Mouse (Mus musculus): ENCODE results near the gene Nfix. TPM values are rescaled to one million over a fixed set of nuclear protein-coding genes. Genes with fewer than 3 reads are reported as not detected.
A peak's percentile ranks its signal among the peaks of the same experiment; 100 is the strongest.

Gene Nfix
- polyA plus RNA-seq, 1 experiment: 74.6 TPM

- Histone ChIP-seq H3K27ac (replicated peaks; ENCODE audit: low read depth, low read length) (no peak overlapping the region), H3K4me1 (ENCODE audit: control insufficient read depth, insufficient read depth, insufficient read length, low read length) (0 out of 2 replicates have a peak, but pooled peaks cover 3% of the 10 kb centered on the region), H3K4me3 (ENCODE audit: insufficient read depth, low read depth, low read length) (no peak overlapping the region)
Observed at GRCm38 (mm10) chr8:84814555-84815441, 14.7 kb upstream of the Nfix start.

- Histone ChIP-seq H3K4me3 (ENCODE audit: insufficient read depth, low read depth, low read length) (no peak overlapping the region), H3K27ac (replicated peaks; ENCODE audit: low read depth, low read length) (no peak overlapping the region), H3K4me1 (ENCODE audit: control insufficient read depth, insufficient read depth, insufficient read length, low read length) (0 out of 2 replicates have a peak, but pooled peaks cover 3% of the 10 kb centered on the region)
Observed at GRCm38 (mm10) chr8:84814240-84814554, 14.1 kb upstream of the Nfix start.

GRCm38 (mm10) chr8:84813830-84814229, 13.7 kb upstream of the Nfix start:
- no peak overlapping the region for H3K27ac ChIP-seq (replicated peaks; ENCODE audit: low read depth, low read length)
- H3K4me1 ChIP-seq (ENCODE audit: control insufficient read depth, insufficient read depth, insufficient read length, low read length): 0 out of 2 replicates have a peak, but pooled peaks cover 3% of the 10 kb centered on the region
- H3K4me3 ChIP-seq (ENCODE audit: insufficient read depth, low read depth, low read length): no peak overlapping the region

- Histone ChIP-seq H3K4me1 (ENCODE audit: control insufficient read depth, insufficient read depth, insufficient read length, low read length) (0 out of 2 replicates have a peak, but pooled peaks cover 3% of the 10 kb centered on the region), H3K27ac (replicated peaks; ENCODE audit: low read depth, low read length) (no peak overlapping the region), H3K4me3 (ENCODE audit: insufficient read depth, low read depth, low read length) (no peak overlapping the region)
Observed at GRCm38 (mm10) chr8:84813059-84813458, 12.9 kb upstream of the Nfix start.

GRCm38 (mm10) chr8:84811303-84811702, 11.2 kb upstream of the Nfix start:
- H3K4me3 ChIP-seq (ENCODE audit: insufficient read depth, low read depth, low read length): no peak overlapping the region
- H3K4me1 ChIP-seq (ENCODE audit: control insufficient read depth, insufficient read depth, insufficient read length, low read length): 0 out of 2 replicates have a peak, but pooled peaks cover 3% of the 10 kb centered on the region
- H3K27ac ChIP-seq (replicated peaks; ENCODE audit: low read depth, low read length): no peak overlapping the region

- no peak overlapping the region for H3K27ac ChIP-seq (replicated peaks; ENCODE audit: low read depth, low read length)
- H3K4me3 ChIP-seq (ENCODE audit: insufficient read depth, low read depth, low read length): peak overlapping the region; percentile 24; the same call in 1 of the 2 replicates
- H3K4me1 ChIP-seq (ENCODE audit: control insufficient read depth, insufficient read depth, insufficient read length, low read length): 0 out of 2 replicates have a peak, but pooled peaks cover 3% of the 10 kb centered on the region
Observed at GRCm38 (mm10) chr8:84810896-84811295, 10.8 kb upstream of the Nfix start.

- Histone ChIP-seq H3K27ac (replicated peaks; ENCODE audit: low read depth, low read length) (no peak overlapping the region), H3K4me1 (ENCODE audit: control insufficient read depth, insufficient read depth, insufficient read length, low read length) (no peaks in the 10 kb centered on the region), H3K4me3 (ENCODE audit: insufficient read depth, low read depth, low read length) (no peak overlapping the region)
Observed at GRCm38 (mm10) chr8:84809941-84810280, 9.8 kb upstream of the Nfix start.

- no peaks in the 10 kb centered on the region for H3K4me1 ChIP-seq (ENCODE audit: control insufficient read depth, insufficient read depth, insufficient read length, low read length)
- no peak overlapping the region for H3K4me3 ChIP-seq (ENCODE audit: insufficient read depth, low read depth, low read length)
- no peak overlapping the region for H3K27ac ChIP-seq (replicated peaks; ENCODE audit: low read depth, low read length)
Observed at GRCm38 (mm10) chr8:84809109-84809940, 9.2 kb upstream of the Nfix start.

GRCm38 (mm10) chr8:84806031-84806430, 5.9 kb upstream of the Nfix start:
- Histone ChIP-seq H3K4me3 (ENCODE audit: insufficient read depth, low read depth, low read length) (no peak overlapping the region), H3K27ac (replicated peaks; ENCODE audit: low read depth, low read length) (no peak overlapping the region), H3K4me1 (ENCODE audit: control insufficient read depth, insufficient read depth, insufficient read length, low read length) (no peaks in the 10 kb centered on the region)

- peaks cover 22% of the 10 kb centered on the region for H3K4me1 ChIP-seq (ENCODE audit: control insufficient read depth, insufficient read depth, insufficient read length, low read length)
- peak overlapping the region; percentile 54 for H3K27ac ChIP-seq (replicated peaks; ENCODE audit: low read depth, low read length)
- peak overlapping the region; percentile 80 for H3K4me3 ChIP-seq (ENCODE audit: insufficient read depth, low read depth, low read length)
Observed at GRCm38 (mm10) chr8:84799136-84799931, 810 bp downstream of the Nfix start.

GRCm38 (mm10) chr8:84798446-84799135, 1.6 kb downstream of the Nfix start:
- Histone ChIP-seq H3K4me3 (ENCODE audit: insufficient read depth, low read depth, low read length) (peak overlapping the region; percentile 80), H3K4me1 (ENCODE audit: control insufficient read depth, insufficient read depth, insufficient read length, low read length) (peaks cover 26% of the 10 kb centered on the region), H3K27ac (replicated peaks; ENCODE audit: low read depth, low read length) (peak overlapping the region; percentile 40)

- peak overlapping the region; percentile 40 for H3K27ac ChIP-seq (replicated peaks; ENCODE audit: low read depth, low read length)
- H3K4me3 ChIP-seq (ENCODE audit: insufficient read depth, low read depth, low read length): peak overlapping the region; percentile 80
- peaks cover 31% of the 10 kb centered on the region for H3K4me1 ChIP-seq (ENCODE audit: control insufficient read depth, insufficient read depth, insufficient read length, low read length)
Observed at GRCm38 (mm10) chr8:84797971-84798370, 2.2 kb downstream of the Nfix start.

- peak overlapping the region; percentile 40; the same call in 1 of the 2 replicates for H3K27ac ChIP-seq (replicated peaks; ENCODE audit: low read depth, low read length)
- peaks cover 33% of the 10 kb centered on the region for H3K4me1 ChIP-seq (ENCODE audit: control insufficient read depth, insufficient read depth, insufficient read length, low read length)
- H3K4me3 ChIP-seq (ENCODE audit: insufficient read depth, low read depth, low read length): no peak overlapping the region
Observed at GRCm38 (mm10) chr8:84797256-84797797, 2.8 kb downstream of the Nfix start.

- H3K27ac ChIP-seq (replicated peaks; ENCODE audit: low read depth, low read length): peak overlapping the region; percentile 19; the same call in 1 of the 2 replicates
- H3K4me3 ChIP-seq (ENCODE audit: insufficient read depth, low read depth, low read length): peak overlapping the region; percentile 1; the same call in 1 of the 2 replicates
- peaks cover 45% of the 10 kb centered on the region for H3K4me1 ChIP-seq (ENCODE audit: control insufficient read depth, insufficient read depth, insufficient read length, low read length)
Observed at GRCm38 (mm10) chr8:84794486-84794885, 5.7 kb downstream of the Nfix start.
